Mouse (Mus musculus) liver, postnatal 0 days (tissue): ENCODE measurements around the gene Prkra.

Source experiments
- CTCF ChIP-seq: sonication (generic); IDR thresholded peaks from 2 replicates; pipeline ENCODE4 v1.5.1; 2016; ENCODE audit warnings: antibody characterized with exemption, low read depth
- EP300 ChIP-seq: IDR thresholded peaks from 2 replicates; pipeline ENCODE4 v1.6.1; 2016; ENCODE audit warnings: antibody characterized with exemption, low read depth, mild to moderate bottlenecking

DNA sequence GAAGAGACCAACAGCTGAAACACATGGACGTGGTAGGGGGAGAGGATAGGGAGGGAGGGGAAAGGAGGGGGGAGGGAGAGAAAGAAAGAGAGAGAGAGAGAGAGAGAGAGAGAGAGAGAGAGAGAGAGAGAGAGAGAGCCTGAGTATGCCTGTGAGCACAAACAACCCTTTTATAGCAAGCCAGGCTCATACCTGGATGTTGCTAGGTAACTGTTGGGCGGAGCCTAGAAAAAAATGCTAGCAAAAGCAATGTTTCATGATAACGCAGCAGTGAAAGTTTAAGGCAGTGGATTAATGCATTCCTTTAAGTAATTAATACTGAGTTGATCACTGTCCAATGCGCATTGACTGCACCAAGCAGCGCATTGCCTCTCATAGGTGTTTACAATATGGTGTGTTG is 6.8 kb upstream of the Prkra start:
- TF ChIP-seq EP300 (no peak), CTCF (no peak)
